ENCODE assay signal across 14 mouse cellular contexts in the genomic region with DNA sequence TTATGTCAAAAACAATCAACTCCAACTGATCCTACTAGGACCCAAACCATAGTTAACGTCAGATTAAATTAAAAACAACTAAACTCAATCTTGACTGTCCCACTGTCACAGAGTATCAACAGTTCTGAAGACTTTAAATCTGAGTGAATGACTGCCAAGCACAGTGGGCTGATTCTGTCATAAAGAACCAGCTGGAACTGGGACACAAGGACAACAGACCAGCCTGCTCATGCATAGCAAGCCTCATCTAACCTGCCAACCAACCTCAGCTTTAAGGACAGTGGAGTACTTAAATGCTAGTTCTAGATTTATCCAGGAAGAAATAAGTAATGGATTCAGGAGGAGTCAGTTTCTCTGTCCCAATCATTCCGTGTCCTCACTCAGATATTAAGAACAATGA.
"Had no signal": no experiment of that assay in that cellular context is flagged by ENCODE, and none has a peak within 500 bp of the region (broad histone marks: within the 10 kb centered on the region; RNA-seq: fewer than 3 reads in every experiment).

No protein-coding gene starts in this region.

- H3K27me3 ChIP-seq: limb, embryonic 12.5 days; limb, embryonic 15.5 days; lung, embryonic 15.5 days had no signal

- H3K4me2 ChIP-seq: limb, embryonic 12.5 days; limb, embryonic 15.5 days; lung, embryonic 15.5 days; midbrain, embryonic 11.5 days had no signal

- H3K9ac ChIP-seq: limb, embryonic 12.5 days; limb, embryonic 15.5 days; lung, embryonic 15.5 days had no signal

- DNase-seq: kidney, postnatal 25 days; left cerebral cortex, postnatal 4 days; lung, adult 18-20 months; lung, postnatal 10 days; lung, postnatal 4 days; midbrain, embryonic 14.5 days; thymus, adult 18-20 months; thymus, postnatal 36 days had no signal

- H3K36me3 ChIP-seq: limb, embryonic 12.5 days; lung, embryonic 15.5 days had no signal

- H3K27ac ChIP-seq: kidney, postnatal 0 days; limb, embryonic 12.5 days; limb, embryonic 15.5 days; lung, embryonic 15.5 days had no signal

- H3K9me3 ChIP-seq: limb, embryonic 12.5 days; limb, embryonic 15.5 days; lung, embryonic 15.5 days had no signal

- H3K4me3 ChIP-seq: limb, embryonic 12.5 days; limb, embryonic 15.5 days; lung, embryonic 15.5 days had no signal

- ATAC-seq: inflammation-experienced regulatory T-cells, adult 6 months had no signal

- H3K4me1 ChIP-seq: limb, embryonic 12.5 days; limb, embryonic 15.5 days; lung, embryonic 15.5 days had no signal
